Mouse (Mus musculus): ENCODE measurements around the gene Lrrc74b.

Gene Lrrc74b

DNA sequence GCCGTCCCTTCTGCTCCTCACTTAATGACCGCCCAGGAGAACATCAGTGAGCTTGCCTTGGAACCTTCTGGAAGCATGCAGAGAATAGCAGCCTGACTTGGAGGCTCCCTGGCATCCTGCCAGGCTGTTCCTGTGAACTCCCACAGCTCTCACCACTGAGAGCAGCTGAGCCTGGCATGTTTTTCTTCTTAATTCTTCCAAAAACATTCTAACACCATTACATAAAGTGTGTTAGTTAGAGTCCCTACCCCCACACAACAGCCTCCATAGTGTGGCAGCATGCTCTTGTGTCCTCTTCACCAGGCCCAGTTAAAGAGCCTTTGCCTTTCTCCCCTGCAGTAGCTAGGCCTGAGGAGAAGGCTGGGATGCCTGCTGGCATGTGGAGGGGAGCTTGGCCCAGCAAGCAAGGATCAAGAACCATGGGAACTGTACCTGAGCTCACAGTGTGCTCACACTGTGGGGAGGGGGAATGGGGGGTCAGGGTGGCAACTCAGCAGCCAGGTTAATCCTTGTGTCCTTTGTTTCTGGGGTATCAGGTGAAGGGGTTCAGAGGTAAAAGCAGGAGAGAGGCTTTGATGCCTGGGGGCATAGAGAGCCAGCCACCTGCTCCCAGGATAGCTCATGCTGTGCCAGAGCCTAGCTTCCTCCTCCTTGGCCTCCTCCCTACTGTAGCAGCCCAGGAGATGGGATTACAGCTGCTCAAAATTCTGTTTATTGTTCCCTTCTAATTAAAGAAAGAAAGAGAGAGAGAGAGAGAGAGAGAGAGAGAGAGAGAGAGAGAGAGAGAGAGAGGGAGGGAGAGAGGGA, 64.3 kb downstream of the Lrrc74b start:
- DNase-seq (ENCODE audit: low read depth): no peak
